Mouse (Mus musculus): ENCODE data around the gene Olfr357.

Olfr357 gene

DNA sequence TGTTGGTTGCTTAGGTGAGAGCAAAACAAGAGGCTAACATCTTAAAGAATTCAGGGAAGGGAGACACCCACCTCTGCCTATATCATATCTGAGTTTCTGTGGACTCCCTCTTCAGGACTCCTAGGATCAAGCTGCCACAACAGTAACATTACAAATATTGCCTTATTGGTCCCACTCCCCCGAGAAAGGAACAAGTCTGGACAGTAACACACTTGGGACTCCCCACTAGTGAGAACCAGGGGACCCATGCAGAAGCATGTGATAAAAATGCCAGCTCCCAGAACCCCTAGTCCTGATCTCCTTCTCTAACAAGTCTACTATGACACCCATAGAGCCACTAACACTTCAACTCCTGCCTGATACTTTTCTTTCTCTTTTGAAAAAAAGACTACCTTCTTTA is at the start of gene Olfr357:
TSS of gene Olfr357 (plus strand) at position 301 of the 400 bp plus-strand sequence.
- no peak for DNase-seq (ENCODE audit: low read depth)

DNA sequence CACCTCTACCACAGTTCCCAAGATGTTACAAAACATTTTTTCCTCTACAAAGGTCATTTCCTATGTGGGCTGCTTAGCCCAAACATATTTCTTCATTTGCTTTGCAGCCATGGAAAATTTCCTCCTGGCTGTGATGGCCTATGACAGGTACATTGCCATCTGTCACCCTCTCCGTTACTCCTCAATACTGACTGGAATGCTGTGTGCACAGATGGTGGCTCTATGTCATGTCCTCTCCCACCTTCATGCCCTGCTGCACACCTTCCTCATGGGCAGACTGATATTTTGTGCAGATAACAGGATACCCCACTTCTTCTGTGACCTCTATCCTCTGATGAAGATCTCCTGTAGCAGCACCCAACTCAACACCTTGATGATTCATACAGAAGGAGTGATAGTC is 3.4 kb downstream of the Olfr357 start:
- no peak for DNase-seq (ENCODE audit: low read depth)

DNA sequence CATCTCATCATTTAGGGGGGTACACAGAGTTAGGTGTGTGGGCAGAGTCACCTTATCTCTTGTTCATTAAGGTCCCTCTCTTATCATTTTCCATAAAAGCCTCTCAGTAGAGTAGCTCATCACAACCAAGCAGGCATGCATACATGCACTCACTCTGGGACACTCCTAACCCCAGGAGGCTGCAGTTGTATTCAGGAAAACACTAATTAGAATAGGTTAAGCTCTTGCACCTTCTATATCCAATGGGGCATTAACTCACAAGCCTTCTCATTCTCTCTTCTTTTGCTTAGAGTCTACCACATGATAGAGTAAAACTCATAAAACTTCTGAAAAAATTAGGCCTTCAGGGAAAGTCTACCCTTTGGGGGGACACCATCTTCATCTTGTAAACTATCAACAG is 15.6 kb downstream of the Olfr357 start, which contains the start of gene Olfr358:
TSS of gene Olfr358 (minus strand) at position 101 of the 400 bp plus-strand sequence.
- DNase-seq (ENCODE audit: low read depth) = no peak
